Mouse (Mus musculus): Measurements from ENCODE around the gene Mgat1.
A peak's percentile ranks its signal among the peaks of the same experiment; 100 is the strongest.

- TF ChIP-seq MYC (IDR thresholded peaks at IDR 0.05; ENCODE audit: low read depth, low read length) = 0 out of 2 replicates have a peak, but pooled peaks have one; percentile 42
- no peak for TF ChIP-seq ZKSCAN1 (IDR thresholded peaks at IDR 0.05; ENCODE audit: borderline replicate concordance, low read depth, low read length)
- TF ChIP-seq E2F4 (IDR thresholded peaks at IDR 0.05; ENCODE audit: insufficient replicate concordance, low read depth, low read length) = 0 out of 2 replicates have a peak, but pooled peaks have one; percentile 7
- no peak for TF ChIP-seq CTCF (conservative IDR thresholded peaks at IDR 0.05 in 1 of 2, IDR thresholded peaks at IDR 0.05 in 1 of 2; ENCODE audit: low read depth in 2 of 2, low read length in 2 of 2)
- 0 out of 2 replicates have a peak, but pooled peaks have one; percentile 3 for TF ChIP-seq NRF1 (IDR thresholded peaks at IDR 0.05; ENCODE audit: low read depth, low read length)
- TF ChIP-seq EP300 (IDR thresholded peaks at IDR 0.05; ENCODE audit: low read length) = no peak; the same call in 1 of the 2 replicates
- 0 out of 2 replicates have a peak, but pooled peaks have one; percentile 13 for TF ChIP-seq SIN3A (IDR thresholded peaks at IDR 0.05; ENCODE audit: low read length)
- TF ChIP-seq POLR2A (IDR thresholded peaks at IDR 0.05; ENCODE audit: low read depth, low read length) = peak; percentile 54
- TF ChIP-seq ZNF384 (IDR thresholded peaks at IDR 0.05; ENCODE audit: low read depth, low read length) = 0 out of 2 replicates have a peak, but pooled peaks have one; percentile 13
Observed at GRCm38 (mm10) chr11:49203771-49204497, 40.1 kb upstream of the Mgat1 start.
